Mouse (Mus musculus): ENCODE data around the gene Colec11.
A peak's percentile ranks its signal among the peaks of the same experiment; 100 is the strongest.

Gene Colec11

DNA sequence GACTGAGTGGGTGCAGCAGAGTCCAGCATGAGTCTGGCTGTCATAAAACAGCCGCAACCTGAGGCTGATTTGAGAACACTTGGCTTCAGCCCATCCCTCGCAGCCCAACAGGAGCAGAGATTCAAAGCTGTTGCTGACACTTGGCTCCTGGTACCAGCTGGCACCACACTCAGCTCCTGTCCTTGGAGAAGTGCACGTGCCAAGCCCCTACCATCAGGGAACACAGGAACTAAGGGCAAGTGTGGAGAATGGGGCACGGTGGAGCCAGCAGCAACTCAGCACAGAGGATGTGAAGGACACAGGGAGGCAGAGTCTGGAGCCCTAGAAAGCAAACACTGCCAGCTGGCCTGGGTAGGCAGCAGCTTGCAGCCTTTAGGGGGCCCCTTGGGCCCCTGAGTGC is 20.9 kb downstream of the Colec11 start:
- DNase-seq (ENCODE audit: low read depth, low spot score): no peak

DNA sequence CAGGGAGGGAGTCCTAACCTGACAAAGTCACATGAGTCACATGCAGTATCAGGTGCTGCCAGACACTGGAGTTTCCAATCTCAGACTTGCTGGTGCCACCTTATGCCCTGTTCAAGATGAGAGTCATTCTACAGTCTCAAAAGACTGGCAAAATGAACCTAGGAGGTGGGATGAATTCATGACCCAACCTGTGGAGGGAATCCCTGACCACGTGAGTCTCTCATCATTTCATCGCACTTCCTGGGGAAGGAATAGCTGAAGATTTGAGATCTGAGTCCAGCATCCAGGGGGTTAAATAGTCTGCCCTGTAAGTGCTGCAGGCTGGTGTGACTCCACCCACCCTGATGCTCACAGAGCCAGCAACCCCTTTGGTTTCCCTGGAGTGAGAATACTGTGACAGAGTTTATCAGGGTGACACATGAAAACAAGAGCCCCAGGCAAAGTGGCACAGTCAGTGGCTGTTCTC is 24.6 kb downstream of the Colec11 start:
- no peak for DNase-seq (ENCODE audit: low read depth, low spot score)

DNA sequence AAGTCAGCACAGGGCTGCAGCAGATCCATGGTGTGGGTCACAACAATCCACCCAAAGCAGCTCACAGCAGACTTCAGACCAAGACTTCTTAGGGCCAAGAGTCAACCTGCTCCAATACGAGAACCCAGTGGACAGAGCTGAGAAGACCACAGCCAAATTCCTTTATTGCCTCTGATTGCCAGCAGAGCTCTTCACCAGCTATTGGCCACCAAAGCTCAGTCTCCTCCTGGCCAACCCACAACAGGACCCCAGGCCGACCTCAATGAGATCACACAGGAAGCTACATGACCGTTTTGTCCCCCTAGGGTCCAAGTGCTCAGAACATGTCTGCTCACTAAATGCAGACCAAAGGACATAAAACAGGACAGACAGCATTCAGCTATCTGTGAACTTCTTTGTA is 25.1 kb downstream of the Colec11 start:
- DNase-seq (ENCODE audit: low read depth, low spot score): no peak

DNA sequence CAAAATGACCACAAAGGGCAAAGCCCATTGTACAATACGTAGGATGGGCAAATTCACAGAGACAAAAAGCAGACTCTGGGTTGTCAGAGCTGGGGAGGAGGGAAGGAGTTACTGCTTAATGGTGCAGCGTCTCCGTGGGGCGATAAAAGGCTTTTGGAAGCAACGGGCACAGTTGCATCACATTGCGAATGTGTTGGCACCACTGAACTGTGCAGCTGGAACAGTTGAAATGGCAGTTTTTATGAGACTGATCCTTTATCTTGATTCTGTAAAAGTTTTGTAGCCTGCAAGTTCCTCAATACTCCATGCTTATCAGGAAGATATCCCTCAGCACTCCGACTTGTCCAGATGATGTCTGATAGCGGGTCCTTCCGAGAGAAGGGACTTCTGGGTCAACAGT is 25.5 kb downstream of the Colec11 start:
- DNase-seq (ENCODE audit: low read depth, low spot score): no peak

DNA sequence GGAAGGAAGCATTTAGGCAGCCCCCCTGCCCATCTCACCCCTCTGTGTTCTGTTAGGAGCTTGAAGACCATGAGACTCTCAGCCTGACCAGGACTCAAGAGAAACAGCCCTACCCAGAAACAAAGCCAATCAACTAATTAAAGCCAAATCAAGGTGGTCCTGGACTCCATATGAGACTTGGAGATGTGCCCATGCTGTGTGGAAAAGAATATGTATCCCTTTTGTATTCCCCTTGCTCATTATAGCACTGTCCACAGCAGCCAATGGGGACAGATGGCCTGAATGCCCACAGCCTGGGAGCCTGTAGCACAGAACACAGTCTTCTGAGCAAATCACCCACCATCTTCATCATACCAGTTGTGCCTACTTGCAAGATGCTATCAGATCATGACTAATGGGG is 26.3 kb downstream of the Colec11 start:
- no peak for DNase-seq (ENCODE audit: low read depth, low spot score)

DNA sequence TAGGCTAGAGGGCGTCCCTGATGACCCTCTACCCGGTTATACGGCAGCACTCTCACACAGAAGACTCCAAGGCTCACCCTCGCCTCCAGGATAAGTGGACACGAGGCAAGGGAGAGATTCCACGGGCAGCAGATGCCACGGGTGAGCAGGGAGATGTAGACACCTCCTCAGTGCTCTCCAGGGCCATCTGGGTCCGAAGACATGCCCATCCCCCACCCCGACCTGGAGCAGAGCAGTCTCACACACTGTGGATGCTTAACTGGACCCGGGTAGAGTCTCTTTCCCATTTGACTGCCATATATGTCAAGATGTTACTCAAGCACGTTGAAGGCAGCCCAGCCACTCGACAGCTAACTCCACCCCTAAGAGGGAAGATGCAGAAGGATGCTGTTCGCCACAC is 32.7 kb downstream of the Colec11 start:
- DNase-seq (ENCODE audit: low read depth, low spot score): no peak

DNA sequence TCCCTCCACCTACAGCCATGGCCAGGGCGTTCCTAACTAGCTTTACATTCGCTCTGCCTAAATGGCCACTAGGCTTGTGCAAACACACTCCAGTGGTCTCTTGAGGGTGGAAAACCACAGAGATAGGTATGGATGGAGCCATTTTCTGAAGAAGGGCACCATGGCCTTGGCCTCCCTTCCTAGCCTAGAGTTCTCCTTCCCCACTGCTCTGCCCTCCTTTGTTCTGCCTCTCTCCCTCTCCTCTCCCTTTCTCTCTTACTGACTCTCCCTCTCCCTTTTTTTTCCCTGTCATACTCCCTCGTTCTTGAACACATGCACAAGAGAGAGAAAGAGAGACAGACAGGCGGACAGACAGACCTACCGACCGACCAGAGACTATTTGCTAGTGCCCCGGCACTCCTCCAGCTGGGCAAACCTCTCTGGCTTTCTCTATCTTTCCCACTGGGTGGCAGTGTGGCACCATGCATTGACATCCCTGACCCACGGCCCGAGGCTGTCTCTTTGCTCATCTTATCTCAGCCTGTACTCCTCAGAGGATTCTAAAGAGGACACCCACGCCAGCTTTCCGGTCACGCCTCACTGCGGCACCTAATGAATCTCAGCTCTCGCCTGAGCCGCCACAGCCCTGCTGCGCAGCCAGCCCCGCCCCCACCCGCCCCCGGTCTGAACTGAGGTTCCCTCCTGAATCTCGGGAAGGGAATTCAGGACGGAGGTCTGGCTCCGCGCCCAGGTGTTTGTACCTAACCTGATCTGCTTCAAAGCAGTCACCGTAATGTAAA is 33.9 kb downstream of the Colec11 start:
- peak; percentile 53 for DNase-seq (ENCODE audit: low read depth, low spot score)

DNA sequence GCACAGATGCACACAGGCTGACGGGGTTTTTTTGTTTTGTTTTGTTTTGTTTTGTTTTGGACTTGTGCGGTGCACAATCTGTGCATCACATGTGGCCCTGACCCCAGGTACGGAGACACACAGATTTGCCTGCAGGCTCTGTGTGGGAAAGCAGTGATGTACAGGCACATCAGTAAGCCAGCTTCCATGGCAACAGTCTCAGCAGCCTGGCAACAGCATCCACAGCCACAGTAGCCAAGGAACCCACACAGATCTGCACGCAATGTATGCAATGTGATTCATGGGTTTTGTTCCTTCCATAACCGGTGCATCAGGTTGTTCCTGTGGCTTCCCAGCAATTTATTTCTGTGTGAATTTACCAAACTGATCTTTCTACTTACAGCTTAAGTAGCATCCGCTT is 35.2 kb downstream of the Colec11 start:
- DNase-seq (ENCODE audit: low read depth, low spot score): no peak

DNA sequence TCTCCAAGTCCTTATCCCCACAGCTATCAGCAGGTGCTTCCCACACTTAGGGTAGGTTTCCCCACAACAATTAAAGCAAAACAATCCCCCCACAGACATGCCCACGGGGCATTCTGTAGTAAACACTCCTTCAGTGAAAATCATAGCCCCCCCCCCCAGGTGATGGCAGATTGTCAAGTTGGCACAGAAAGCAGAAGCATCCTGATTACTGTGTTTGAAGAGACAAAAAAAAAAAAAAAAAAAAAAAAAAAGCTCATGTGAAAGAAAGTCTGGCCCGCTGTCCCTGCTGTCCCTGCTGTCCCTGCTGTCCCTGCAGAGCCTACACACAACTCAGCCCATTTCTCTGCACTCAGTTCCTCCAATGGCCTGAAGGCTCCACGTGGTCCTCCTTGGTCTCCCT is 39.1 kb downstream of the Colec11 start:
- no peak for DNase-seq (ENCODE audit: low read depth, low spot score)

DNA sequence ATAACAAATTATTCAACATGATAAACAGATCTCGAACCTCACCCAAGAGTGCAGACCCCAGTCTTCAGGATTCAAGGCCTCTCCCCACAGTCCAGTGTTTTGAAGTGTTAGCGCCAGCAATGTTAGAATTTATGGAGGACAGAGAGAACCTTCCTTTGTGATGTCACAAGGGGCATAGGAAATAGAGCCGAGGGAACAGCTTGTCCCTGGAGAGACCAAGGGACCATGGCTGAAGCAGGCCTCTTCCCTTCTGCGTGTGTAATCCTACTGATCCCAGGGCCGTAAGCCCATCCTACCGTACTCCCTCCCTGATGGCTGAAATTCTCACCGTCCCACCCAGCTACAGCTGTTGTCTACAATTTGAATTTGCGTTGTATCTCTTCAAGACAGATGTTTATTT is 40.8 kb downstream of the Colec11 start, which contains the start of gene Allc:
Allc (minus strand) TSS at position 101 of the 400 bp plus-strand sequence.
- no peak for DNase-seq (ENCODE audit: low read depth, low spot score)

DNA sequence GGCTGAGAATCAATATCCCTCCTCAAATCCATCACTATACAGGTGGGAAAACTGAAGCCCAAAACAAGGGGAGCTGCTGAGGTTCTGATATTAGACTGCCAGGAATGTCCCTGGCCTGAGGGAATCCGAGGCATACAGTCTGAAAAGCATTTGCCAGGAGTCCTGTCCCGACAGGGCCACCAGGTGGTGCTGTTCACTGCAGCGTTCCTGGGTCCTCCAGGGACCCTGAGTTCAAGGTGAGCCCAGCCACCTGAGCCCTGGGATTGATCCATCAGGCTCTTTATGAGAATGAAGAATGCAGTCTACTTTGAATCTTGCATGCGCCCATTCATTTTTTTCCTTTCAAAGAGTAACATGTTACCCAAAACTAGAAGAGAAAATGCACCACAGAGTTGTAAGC is 44.0 kb downstream of the Colec11 start:
- DNase-seq (ENCODE audit: low read depth, low spot score): no peak

DNA sequence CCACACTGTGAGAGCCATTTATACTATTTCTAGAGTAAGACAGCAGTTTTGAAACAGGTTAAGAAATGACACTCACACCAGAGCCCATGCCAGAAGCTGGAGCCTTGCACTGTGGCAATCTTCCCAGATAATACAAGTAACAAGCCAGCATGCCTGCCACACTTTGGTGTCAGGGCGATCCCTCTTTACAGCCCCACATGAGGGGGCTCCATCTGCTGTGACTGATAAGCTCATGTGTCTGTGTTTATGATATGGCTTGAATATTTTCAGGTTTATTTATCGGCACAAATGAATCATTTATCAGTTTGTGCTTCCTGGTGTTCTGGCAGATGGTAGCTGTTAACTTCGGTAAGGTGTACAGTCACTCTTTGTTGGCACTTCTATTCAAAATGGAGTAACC is 45.0 kb downstream of the Colec11 start:
- no peak for DNase-seq (ENCODE audit: low read depth, low spot score)

DNA sequence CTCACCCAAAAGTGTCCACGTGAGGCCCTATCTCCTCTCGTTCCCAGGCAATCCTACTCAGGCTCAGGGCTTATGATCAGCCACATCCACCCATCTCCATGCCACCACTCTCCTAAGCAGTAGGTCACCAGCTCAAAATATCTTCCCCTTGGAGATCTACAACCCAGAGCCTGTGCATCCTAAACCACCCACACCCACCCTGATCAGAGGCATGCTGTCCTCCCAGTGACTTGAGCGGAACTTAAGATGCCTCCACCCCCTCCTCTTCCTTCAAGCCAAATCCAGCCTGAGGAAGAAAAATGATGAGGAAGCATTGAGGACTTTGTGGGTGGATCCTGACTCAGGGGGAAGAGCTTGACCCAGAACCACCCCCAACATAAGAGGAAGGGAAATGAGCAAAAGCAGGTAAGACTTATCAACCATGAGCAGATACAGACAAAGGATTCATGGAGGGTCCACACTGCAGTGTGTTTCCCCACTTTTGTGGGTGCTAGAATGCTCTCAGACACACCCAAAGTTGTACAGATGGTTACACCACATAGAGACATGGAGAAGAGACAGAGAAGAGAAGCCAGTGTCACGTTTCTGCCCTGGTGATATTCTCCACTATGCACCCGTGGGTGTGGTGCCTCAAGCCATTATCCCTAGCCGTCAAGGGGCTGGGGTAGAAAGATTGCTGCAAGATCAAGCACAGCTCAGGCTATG is 47.7 kb downstream of the Colec11 start:
- no peak for DNase-seq (ENCODE audit: low read depth, low spot score)

DNA sequence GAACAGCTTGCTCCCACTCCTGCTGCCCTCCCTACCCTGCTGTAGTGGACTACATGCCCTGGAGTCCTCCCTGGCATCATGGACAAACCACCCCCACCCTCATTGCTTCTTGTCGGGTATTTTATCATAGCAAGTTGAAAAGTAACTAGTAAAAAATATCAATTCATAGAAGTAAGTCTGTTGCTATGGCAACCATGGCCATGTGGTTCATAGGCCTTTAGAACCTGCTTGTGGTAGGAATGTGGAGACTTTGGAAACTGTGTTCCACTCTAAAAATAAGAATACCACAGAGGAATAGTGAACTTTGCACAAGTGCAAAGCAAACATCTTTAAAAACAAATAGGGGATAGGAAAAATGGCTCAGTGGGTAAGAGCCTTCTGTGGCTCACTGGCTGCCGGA is 50.9 kb downstream of the Colec11 start:
- DNase-seq (ENCODE audit: low read depth, low spot score): no peak

DNA sequence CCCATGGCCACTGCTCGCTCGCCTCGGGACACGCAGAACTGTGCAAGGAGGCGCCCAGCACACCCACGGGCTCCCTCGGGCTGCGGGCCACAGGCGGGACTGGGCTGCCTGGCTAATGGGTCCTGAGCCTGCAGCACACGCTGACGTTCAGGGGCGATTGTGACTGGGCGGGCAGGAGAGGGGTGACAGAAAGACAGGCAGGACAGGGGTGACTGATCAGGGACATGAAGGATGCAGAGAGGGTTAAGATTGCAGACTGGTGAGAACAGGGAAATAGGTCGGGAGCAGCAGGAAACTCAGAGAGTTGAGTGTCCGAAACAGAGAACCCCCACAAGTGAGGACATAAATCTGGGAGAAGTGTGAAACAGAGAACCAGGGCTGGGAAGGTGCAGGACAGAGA is 70.9 kb downstream of the Colec11 start, which contains the start of gene Dcdc2c:
Dcdc2c (minus strand) TSS at position 101 of the 400 bp plus-strand sequence.
- DNase-seq (ENCODE audit: low read depth, low spot score): no peak

DNA sequence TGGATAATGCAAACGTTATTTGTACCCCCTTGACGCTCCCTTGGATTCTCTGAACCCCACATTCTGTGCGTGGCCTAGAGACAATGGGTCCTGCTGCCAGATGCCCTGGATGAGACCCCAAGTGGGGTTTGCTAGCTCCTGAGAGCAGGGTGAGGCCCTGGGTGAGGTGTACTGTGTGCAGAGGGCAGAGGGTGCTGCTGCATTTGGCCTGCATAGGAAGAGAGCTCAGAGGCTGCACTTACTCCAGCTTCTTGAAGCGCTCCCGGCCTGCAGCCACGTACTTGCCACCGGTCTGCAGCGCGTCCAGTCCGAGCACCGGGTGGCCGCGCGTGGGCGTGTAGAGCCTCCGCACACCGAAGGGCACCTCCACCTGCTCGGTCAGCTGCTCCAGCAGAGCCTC is 71.4 kb downstream of the Colec11 start:
- no peak for DNase-seq (ENCODE audit: low read depth, low spot score)

DNA sequence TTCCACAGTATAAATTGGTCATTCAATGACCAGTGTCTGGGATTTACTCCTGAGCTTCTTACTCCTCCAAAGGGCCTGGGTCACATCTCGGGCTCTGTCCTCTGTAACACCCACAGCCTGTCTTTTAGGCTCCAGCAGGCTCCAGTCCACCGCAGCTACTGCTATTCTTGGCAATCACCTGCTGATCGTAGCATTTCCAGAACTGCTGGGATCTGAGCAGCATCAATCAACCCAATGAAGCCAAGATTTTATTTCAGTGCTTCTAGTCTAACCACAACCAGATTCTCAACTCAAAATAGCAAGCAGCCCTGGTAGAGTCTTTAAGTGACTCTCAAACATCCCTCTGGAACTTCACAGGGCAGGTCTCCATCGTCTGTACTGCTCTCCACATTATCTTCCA is 74.3 kb downstream of the Colec11 start:
- DNase-seq (ENCODE audit: low read depth, low spot score): no peak
